Mouse (Mus musculus) heart, postnatal 14 days (tissue): ENCODE results near the gene Birc7. TPM values are rescaled to one million over a fixed set of nuclear protein-coding genes. Genes with fewer than 3 reads are reported as not detected.
A peak's percentile ranks its signal among the peaks of the same experiment; 100 is the strongest.

Experiments used
- DNase-seq, 2 experiments: peaks; one replicate each; pipeline ENCODE4 v3.0.0; 2021 to 2022
- intact Hi-C: fragments of 180-260 bp; cut with DNase I; formaldehyde crosslinking; loops from one replicate; pipeline ENCODE4 v1.15.1; 2025
- microRNA-seq, 2 experiments: library from miRNA; unstranded; fragments of <30 nt; microRNA quantifications; one replicate each; pipeline ENCODE4 v1.2.0; 2021 to 2022
- total RNA-seq, 2 experiments: library from RNA; stranded (reverse); gene quantifications; 2 replicates each; pipeline ENCODE4 v1.2.3; 2021

The Birc7 gene
- total RNA-seq, 2 experiments from 2014 or later: not detected

DNA sequence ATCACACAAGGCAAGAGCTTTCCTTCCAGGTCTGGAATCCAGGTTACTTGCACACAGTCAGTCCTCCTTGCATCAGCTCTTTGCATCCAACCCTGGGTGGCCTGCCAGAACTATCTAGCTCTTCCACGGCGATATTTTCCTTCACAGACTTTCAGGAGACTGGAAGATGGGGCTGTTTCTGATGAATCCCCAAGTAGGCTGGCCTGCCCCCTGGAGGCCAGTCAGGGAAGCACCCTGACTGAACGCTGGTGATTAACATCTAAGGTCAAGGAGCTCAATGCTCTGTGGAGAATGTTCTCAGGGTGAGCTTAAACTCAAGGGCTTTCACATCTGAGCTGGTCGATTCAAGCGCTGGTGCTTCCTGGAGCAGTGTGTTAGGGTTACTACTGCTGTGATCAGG lies 35.1 kb downstream of the Birc7 start:
- intact Hi-C loops: loop anchor here (1.0 kb wide), 1 partner anchor 39 kb away; no protein-coding TSS in a partner anchor
- peak; percentile 78 to 82 for DNase-seq

DNA sequence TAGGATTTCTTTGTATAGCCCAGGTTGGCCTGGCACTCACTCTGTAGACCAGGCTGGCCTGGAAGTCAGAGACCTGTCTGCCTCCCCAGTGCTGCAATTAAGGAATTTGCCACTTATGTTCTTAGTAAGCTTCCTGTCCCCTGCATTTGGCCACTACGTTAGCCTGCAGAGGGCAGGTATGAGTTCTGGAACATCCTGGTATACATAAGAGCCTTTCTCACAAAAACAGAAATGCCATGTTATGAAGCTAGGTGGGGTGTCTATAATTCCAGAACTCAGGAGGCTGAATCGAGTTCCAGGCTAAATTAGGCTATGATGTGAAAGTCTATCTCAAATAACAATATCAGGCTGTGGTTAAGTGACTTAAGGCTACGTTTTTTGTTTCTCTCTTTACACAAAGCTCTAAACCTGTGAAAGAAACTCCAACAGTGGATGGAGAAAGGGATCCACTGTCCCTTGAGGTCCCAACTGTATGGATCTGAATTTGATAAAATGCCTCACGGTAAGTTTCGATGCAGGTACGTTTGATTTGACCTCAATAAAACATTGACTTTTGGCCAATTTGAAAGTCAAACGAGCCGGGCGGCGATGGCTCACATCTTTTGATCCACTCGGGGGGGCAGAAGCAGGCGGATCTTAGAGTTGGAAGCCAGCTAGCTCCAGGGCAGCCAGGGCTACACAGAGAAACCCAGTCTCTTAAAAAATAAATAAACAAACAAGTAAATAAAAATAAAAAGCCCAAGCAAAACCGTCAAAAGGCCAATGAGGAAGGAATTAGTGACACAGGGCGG lies 37.5 kb downstream of the Birc7 start:
- DNase-seq: no peak
- intact Hi-C loops: no loop called here

DNA sequence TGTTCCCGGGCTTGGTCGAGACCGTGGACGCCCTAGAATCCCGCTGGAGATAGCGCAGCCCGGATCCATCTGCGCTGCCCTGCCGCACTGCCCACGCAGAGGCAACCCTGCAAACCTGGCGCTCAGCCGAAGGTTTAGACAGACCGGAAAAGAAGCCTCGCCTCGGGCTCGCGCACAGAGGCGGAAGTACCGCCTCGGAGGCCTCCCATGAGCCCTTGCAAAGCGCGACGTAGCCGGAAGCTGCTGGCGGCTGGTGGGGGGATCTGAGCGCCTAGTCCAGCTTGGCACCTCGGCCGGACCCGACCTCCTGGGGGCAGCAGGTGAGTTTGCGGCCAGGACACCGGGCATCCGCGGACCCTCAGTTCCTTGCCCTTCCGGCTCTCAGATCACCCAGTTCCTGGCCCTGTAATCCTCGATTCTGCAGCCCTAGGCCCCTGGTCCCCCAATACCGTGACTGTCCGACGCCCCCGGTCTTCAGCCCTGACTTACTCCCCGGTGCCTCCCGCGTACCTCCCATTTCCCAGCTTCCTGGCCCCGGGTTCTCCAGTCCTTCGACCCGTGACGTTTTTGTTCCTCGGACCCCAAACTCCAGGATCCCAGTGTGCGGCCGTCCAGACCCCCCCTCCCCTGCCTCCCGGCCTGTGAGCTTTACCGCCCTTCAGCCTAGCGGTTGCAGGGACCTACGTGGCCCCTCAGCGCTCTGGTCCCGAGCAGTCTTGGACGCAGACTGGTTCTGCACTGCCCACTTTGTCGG lies 38.4 kb downstream of the Birc7 start, which contains the start of gene Arfgap1:
Gene Arfgap1 (plus strand): TSS at position 216 of the 754 bp plus-strand sequence.
- intact Hi-C loops: no loop called here
- DNase-seq: peak; percentile 92 to 95

DNA sequence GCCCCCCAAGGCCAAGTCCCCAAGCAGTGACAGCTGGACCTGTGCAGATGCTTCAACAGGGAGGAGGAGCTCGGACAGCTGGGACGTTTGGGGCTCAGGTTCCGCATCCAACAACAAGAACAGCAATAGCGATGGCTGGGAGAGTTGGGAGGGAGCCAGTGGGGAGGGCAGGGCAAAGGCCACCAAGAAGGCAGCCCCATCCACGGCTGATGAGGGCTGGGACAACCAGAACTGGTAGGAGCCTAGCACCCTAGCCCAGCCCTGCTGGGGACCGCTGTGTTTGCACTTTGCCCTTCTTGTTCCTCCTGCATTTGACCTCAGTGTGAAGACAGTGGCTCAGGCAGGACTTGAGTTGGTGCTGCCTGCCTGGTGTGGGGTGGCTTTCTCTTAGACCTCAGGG lies 52.3 kb downstream of the Birc7 start:
- no peak for DNase-seq
- intact Hi-C loops: loop anchor here (10.0 kb wide), 1 partner anchor 374 kb away; no protein-coding TSS in a partner anchor

Small RNAs within 50 kb of the gene (microRNA-seq; reads per million reads assigned to microRNA genes)
- gene Mir124a-3: 0 to 2.2 reads per million in 2 experiments

Other genes with a start within 250 kb of the Birc7 start
- 10 to 100 TPM; 39.0 to 39.7 TPM for gene Dido1, start 219.0 kb upstream of the Birc7 start, total RNA-seq
- 10 to 100 TPM; 64.7 to 69.6 TPM for gene Gid8, start 218.9 kb upstream of the Birc7 start, total RNA-seq
- under 1 TPM; 0.34 to 0.57 TPM for gene Slc17a9, start 203.8 kb upstream of the Birc7 start, total RNA-seq
- gene Bhlhe23, start 152.1 kb upstream of the Birc7 start, total RNA-seq: not detected
- gene Ythdf1, start 8.1 kb upstream of the Birc7 start, total RNA-seq: 10 to 100 TPM; 43.1 to 43.9 TPM
- gene Nkain4, start 25.7 kb downstream of the Birc7 start, total RNA-seq: 10 to 100 TPM; 15.3 to 15.7 TPM
- gene Arfgap1, start 38.2 kb downstream of the Birc7 start, total RNA-seq: 10 to 100 TPM; 41.0 to 41.8 TPM
- 1 to 10 TPM in 1 of 2 experiments, under 1 TPM in 1; 0.56 to 1.0 TPM for gene Col20a1, start 57.5 kb downstream of the Birc7 start, total RNA-seq
- gene Chrna4, start 114.5 kb downstream of the Birc7 start, total RNA-seq: under 1 TPM in 1 of 2 experiments, not detected in 1; 0.17 TPM
- under 1 TPM in 1 of 2 experiments, not detected in 1; 0.22 TPM for gene Kcnq2, start 206.3 kb downstream of the Birc7 start, total RNA-seq
- 1,000 to 10,000 TPM in 1 of 2 experiments, 100 to 1,000 TPM in 1; 981 to 1,021 TPM for gene Eef1a2, start 228.0 kb downstream of the Birc7 start, total RNA-seq